ENCODE assay signal across 31 mouse cellular contexts in the genomic region with DNA sequence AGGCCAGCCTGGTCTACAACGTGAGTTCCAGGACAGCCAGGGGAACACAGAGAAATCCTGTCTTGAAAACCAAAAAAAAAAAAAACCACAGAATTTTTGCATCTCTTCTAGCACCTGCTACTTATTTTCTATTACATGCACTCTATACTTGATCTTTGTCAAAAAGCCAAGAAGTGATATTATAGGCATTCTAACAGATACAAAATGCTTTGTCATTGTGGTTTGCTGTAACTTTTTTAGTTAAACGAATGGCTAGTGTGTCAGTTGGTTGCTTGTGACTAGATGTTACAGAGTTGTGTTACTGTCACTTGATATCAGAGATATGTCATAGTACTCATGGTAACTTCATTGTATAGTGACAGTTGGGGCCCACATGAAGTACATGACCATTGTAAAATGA.
A peak's percentile ranks its signal among the peaks of the same experiment; 100 is the strongest.
DNase-seq lines count a peak whose midpoint lies in the region; ATAC-seq and TF ChIP-seq lines count a peak whose summit lies in the region.
"Had no signal": no experiment of that assay in that cellular context is flagged by ENCODE, and none has a peak within 500 bp of the region (broad histone marks: within the 10 kb centered on the region; RNA-seq: fewer than 3 reads in every experiment).

No protein-coding gene starts in this region.

- H3K27ac ChIP-seq in liver, embryonic 12.5 days: no peak overlapping the region
- no peak overlapping the region for H3K27ac ChIP-seq in midbrain, embryonic 16.5 days (ENCODE audit: low read length)
- H3K27ac ChIP-seq: heart, embryonic 13.5 days; hindbrain, embryonic 10.5 days; hindbrain, embryonic 15.5 days; kidney, embryonic 15.5 days; neural tube, embryonic 12.5 days; stomach, postnatal 0 days had no signal

- no peak overlapping the region for H3K4me2 ChIP-seq in liver, embryonic 12.5 days
- no peak overlapping the region for H3K4me2 ChIP-seq in midbrain, embryonic 16.5 days (ENCODE audit: low read length)
- H3K4me2 ChIP-seq: heart, embryonic 13.5 days; hindbrain, embryonic 15.5 days; kidney, embryonic 15.5 days; lung, embryonic 14.5 days; midbrain, embryonic 11.5 days; neural tube, embryonic 12.5 days had no signal

- peak; percentile 27; the same call in 1 of the 2 replicates for ATAC-seq in liver, embryonic 12.5 days
- peak; percentile 86 for ATAC-seq in G1E (ENCODE audit: extremely low read depth, insufficient number of reproducible peaks, low FRiP score, poor library complexity, severe bottlenecking)
- ATAC-seq in common myeloid progenitor, adult 5-6 weeks (replicated peaks; ENCODE audit: low read depth, poor library complexity, severe bottlenecking): peak; percentile 79
- ATAC-seq in megakaryocyte progenitor cell, adult 5-6 weeks (replicated peaks; ENCODE audit: poor library complexity): peak; percentile 92
- no peak for ATAC-seq in midbrain, embryonic 16.5 days
- ATAC-seq: activated CD4-positive, CD25-positive, alpha-beta regulatory T cell, adult 4 months; forebrain, postnatal 0 days; inflammation-experienced regulatory T-cells, adult 6 months had no signal

- no peak overlapping the region for H3K4me3 ChIP-seq in liver, embryonic 12.5 days
- no peak overlapping the region for H3K4me3 ChIP-seq in G1E (ENCODE audit: low read depth, low read length)
- no peak overlapping the region for H3K4me3 ChIP-seq in midbrain, embryonic 16.5 days (ENCODE audit: low read depth, low read length)
- H3K4me3 ChIP-seq: erythroblast, embryonic 14.5 days; heart, embryonic 13.5 days; hindbrain, embryonic 10.5 days; hindbrain, embryonic 15.5 days; kidney, embryonic 15.5 days; myocyte; neural tube, embryonic 12.5 days had no signal

- intact Hi-C loops in heart, postnatal 36 days (cut with DNase I): no loop called here

- DNase-seq in liver (no peak), G1E (ENCODE audit: low spot score) (peak; percentile 7)
- no peak for DNase-seq in cerebellum, adult 8-10 months
- DNase-seq in heart, postnatal 36 days: no peak
- DNase-seq: adrenal gland, adult 8-10 months; cerebellum, adult 11-12 months; cerebellum, postnatal 10 days; forebrain, postnatal 0 days; heart, postnatal 10 days; kidney, adult 18-20 months; kidney, postnatal 25 days; left cerebral cortex, postnatal 4 days; lung, embryonic 14.5 days; lung, postnatal 14 days; right cerebral cortex, adult 18-20 months; thymus, postnatal 14 days had no signal

- WGBS in liver, embryonic 12.5 days (ENCODE audit: insufficient replicate concordance): 27% methylated on average over 2 of the region's 2 CpGs
- 93% methylated on average over 2 of the region's 2 CpGs for WGBS in midbrain, embryonic 16.5 days

- H3K4me1 ChIP-seq in liver, embryonic 12.5 days: peaks cover 9% of the 10 kb centered on the region; the same call in 1 of the 2 replicates
- peaks cover 22% of the 10 kb centered on the region for H3K4me1 ChIP-seq in G1E (ENCODE audit: insufficient read depth, low read depth, low read length)
- no peaks in the 10 kb centered on the region for H3K4me1 ChIP-seq in midbrain, embryonic 16.5 days (ENCODE audit: control insufficient read depth, insufficient read depth, low read length)
- H3K4me1 ChIP-seq: hindbrain, embryonic 10.5 days; hindbrain, embryonic 15.5 days; kidney, embryonic 15.5 days; neural tube, embryonic 12.5 days had no signal

- TF ChIP-seq CTCF in G1E (IDR thresholded peaks at IDR 0.05; ENCODE audit: low read depth, low read length): no peak

- no peaks in the 10 kb centered on the region for H3K9me3 ChIP-seq in liver, embryonic 12.5 days (replicated peaks)
- 0 out of 2 replicates have a peak, but pooled peaks cover 3% of the 10 kb centered on the region for H3K9me3 ChIP-seq in G1E (replicated peaks)
- no peaks in the 10 kb centered on the region for H3K9me3 ChIP-seq in midbrain, embryonic 16.5 days (replicated peaks; ENCODE audit: control insufficient read depth, low read length, poor library complexity, severe bottlenecking)
- H3K9me3 ChIP-seq: heart, embryonic 13.5 days; hindbrain, embryonic 10.5 days; hindbrain, embryonic 15.5 days; kidney, embryonic 15.5 days; neural tube, embryonic 12.5 days had no signal

- no peaks in the 10 kb centered on the region for H3K27me3 ChIP-seq in liver, embryonic 12.5 days (replicated peaks)
- no peaks in the 10 kb centered on the region for H3K27me3 ChIP-seq in G1E (ENCODE audit: insufficient read depth, low read length)
- no peaks in the 10 kb centered on the region for H3K27me3 ChIP-seq in midbrain, embryonic 16.5 days (ENCODE audit: control insufficient read depth, insufficient read depth, low read depth, low read length)
- H3K27me3 ChIP-seq: heart, embryonic 13.5 days; hindbrain, embryonic 15.5 days; kidney, embryonic 15.5 days; neural tube, embryonic 12.5 days had no signal

- no peak overlapping the region for H3K9ac ChIP-seq in liver, embryonic 12.5 days
- no peak overlapping the region for H3K9ac ChIP-seq in midbrain, embryonic 16.5 days (ENCODE audit: low read depth, low read length)
- H3K9ac ChIP-seq: forebrain, postnatal 0 days; heart, embryonic 13.5 days; hindbrain, embryonic 15.5 days; kidney, embryonic 15.5 days; lung, embryonic 14.5 days; neural tube, embryonic 12.5 days had no signal

- peaks cover 48% of the 10 kb centered on the region for H3K36me3 ChIP-seq in liver, embryonic 12.5 days
- peaks cover 46% of the 10 kb centered on the region for H3K36me3 ChIP-seq in G1E (replicated peaks)
- H3K36me3 ChIP-seq in midbrain, embryonic 16.5 days (ENCODE audit: control insufficient read depth, insufficient read depth, low read length): peaks cover 4% of the 10 kb centered on the region; the same call in 1 of the 2 replicates
